Mouse (Mus musculus) right cerebral cortex, adult 18-20 months (tissue): ENCODE data around the gene Mettl2.

Experiments used
- DNase-seq: peaks from one replicate; pipeline ENCODE4 v3.0.0; 2022; ENCODE audit warnings: mixed read lengths

Mettl2 gene

DNA sequence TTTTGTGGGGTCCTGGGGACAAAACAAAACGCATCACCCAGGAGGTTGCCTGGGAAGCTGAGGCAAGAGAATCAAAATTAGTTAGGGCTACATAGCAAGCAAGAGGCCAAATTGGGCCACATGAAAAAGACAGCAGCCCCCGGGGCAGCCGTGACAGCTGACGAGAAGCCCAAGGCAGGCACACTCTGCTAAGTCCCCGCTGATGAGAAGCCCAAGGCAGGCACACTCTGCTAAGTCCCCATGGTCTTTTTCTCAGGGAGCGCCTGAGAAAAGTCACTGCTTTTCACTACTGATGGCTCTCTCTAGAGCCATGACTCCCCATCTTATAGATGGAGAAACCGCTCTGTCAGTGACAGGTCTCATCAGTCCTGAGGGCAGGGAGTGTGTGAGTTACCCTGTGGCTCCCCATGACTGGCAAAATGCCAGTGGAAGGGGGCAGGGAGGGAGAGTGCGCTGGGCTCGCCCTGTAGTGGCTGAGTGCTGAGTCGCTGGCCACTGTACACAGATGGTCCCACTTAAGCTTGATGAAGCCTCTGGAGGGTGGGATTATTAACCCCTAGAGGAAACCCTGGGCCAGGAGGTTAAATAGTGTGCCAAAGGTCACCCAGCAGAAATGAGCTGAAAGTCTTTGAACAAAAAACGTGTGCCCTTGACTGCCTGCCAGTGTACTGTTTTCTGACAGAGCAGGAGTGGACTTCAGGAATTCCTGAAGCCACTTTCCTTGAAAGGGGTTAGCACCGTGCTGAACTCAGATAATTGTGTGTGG, 27.0 kb downstream of the Mettl2 start:
- no peak for DNase-seq

GRCm38 (mm10) chr11:105155915-105156314, 29.7 kb downstream of the Mettl2 start:
- DNase-seq: no peak

DNA sequence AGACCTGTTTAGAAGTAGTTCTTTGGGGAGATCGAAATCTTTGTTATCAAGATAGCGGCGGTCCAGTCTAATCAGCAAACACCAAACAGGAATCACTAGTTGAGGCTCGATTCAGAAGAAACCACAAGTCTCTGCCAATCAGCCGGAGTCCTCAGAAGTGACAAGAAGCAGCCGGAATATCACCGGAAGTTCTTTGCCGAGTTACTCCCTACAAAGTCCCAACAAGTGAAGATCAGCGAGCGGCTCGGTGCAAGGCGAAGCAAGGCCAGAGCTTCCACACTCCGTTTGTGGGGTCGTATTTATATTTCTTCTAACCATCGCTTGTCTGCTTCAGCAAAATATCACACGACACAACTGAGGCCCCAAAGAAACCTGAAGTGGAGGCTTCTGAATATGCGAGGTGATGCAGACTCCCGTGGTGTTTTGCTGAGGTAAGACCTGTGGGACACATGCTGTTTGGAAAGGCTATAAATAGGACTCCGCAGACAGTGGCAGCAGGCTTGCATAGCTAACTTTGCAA, 30.6 kb downstream of the Mettl2 start:
- no peak for DNase-seq

DNA sequence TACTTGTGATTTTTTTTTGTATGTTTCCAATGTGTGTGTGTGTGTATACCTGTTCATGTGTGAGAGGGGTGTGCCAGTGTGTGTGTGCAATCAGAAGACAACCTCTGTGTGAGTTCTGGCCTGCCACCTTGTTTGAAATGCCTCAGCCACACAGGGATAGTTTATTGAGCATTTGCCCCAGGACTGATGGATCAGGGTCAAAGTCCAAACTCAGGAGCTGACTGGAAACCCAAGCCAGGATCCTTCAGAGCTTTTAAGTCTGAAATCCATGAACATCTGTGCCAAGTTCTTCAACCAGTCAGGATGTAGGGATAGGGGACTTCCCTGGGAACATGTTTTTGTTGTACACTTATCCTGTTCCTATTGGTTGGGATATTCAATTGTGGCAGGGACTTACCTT, 31.8 kb downstream of the Mettl2 start:
- DNase-seq: no peak

DNA sequence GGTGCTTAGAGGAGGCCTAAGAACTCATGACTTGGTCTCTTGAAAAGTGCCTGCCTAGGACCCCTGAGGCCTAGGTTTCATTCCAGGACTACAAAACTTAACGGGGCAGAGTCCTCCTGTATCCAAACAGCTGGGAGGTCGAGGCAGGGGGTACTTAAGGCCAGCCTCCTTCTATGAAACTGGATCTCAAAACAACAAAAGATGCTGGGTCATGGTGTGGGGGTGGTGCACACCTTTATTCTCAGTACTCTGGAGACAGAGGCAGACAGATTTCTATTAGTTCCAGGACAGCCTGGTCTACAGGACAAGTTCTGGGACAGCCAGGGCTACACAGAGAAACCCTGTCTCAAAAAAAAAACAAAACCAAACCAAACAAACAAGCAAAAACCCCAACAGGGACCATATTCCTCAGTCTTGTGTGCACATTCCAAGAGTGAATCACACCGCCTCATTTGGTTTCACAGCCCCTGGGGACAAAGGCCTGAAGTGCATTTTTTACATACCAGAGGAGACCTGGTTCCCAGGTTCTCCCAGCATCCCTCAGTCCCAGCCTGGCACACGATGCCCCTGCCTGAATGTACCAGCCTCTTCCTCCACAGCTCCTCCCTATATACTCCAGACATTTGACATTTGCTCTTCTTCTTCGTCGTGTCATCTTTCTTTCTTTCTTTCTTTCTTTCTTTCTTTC, 33.6 kb downstream of the Mettl2 start:
- DNase-seq: no peak

DNA sequence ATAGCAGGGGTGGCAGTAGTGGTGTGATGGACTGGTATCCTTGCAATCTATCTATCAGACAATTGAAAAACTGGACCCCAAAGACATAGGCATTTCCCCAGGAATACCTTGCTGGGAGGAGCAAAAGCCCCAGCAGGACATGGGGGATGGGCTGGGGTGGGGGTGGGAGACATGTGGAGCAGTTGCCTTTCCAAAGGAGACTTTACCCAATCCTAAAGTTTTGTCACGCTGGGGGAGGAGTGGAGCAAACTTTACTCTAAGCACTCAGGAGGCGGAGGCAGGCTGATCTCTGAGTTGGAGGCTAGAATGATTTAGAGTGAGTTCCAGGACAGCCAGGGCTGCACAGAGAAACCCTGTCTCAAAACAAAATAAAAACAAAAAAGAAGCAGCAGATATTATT, 35.2 kb downstream of the Mettl2 start:
- DNase-seq: no peak

DNA sequence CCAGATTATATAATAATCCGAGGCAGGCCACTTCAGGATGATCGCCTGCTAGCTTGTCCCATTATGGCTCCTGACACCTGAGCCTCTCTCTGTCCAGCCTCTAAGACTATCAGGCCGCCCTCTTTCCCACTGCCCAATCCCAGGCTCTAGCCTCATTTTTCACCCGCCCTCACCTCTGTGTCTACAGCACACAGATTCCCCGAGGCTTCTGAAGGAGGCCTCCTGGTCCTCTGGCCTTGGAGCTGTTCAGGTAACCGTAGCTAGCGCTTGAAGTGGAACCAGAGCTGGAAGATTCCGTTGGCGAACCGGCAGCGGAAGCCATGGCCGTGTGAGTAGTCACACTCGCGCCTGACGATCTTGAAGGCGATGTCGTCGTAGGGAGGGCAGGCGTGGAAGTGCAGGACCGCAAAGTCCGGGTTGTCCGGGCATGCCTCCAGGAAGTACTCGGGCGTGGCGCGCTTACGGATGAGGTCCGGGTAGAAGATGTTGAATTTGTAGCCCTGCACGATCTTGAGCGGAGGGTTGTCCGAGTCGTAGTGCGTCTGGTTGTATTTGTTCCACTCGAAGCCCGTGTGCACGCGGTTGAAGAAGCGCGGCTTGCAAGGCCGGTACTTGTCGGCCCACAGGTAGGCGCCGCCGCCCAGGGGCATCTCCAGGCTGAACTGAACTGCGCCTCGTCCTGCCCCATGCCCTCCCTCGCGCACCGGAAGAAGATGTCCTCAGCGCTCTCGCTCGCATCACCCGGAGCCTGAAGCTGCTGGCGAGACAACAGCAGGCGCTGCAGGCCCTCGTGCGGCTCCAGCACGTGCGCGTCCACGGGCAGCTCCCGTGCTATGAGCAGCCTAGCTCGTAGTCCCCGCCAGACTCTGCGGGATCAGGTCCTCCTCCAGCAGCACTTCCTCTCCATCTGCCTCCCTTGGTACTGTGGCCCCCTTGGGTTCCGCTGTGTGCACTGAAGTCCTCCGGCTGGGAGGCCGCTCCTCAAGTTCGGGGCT, 38.6 kb downstream of the Mettl2 start:
- DNase-seq: no peak

DNA sequence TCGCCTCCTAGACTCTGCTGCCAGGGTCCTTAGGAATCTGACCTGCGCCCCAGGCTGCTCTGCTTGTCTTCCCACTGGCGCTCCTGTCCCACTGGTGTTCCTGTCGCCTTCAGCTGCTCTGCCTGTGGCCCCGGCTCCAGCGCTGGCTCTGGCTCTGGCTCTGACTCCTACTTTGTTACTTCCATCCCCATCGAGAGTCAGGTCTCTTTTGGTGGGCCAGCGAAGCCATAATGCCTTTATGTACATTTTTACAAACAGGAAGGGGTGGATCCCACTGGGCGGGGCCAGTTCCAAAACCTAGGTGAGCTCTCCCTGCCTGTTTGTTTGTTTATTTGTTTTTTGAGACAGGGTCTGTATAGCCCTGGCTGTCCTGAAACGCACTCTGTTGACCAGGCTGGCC, 40.6 kb downstream of the Mettl2 start:
- no peak for DNase-seq

- no peak for DNase-seq
Measured at GRCm38 (mm10) chr11:105178516-105178915, 52.3 kb downstream of the Mettl2 start, which contains the start of gene Tlk2. Tlk2 (plus strand) TSS chr11:105178807.

DNA sequence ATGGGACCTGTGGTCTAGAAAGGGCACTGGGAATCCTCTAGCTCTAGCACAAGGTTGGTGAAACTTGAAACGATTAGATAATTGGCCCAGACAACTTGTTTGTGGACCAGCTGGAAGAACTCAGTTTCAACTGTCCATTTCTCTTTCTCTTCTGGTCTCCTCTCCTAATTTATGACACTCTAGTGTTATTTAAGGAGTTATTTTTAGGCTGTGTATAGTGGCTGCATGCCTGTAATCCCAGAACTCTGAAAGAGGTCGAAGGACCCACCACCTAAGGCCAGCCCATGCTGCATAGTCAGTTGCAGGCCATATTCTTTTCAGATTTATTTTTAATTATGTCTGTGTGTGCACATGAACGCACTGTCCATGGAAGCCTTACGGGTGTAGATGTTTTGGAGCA, 53.3 kb downstream of the Mettl2 start:
- no peak for DNase-seq

DNA sequence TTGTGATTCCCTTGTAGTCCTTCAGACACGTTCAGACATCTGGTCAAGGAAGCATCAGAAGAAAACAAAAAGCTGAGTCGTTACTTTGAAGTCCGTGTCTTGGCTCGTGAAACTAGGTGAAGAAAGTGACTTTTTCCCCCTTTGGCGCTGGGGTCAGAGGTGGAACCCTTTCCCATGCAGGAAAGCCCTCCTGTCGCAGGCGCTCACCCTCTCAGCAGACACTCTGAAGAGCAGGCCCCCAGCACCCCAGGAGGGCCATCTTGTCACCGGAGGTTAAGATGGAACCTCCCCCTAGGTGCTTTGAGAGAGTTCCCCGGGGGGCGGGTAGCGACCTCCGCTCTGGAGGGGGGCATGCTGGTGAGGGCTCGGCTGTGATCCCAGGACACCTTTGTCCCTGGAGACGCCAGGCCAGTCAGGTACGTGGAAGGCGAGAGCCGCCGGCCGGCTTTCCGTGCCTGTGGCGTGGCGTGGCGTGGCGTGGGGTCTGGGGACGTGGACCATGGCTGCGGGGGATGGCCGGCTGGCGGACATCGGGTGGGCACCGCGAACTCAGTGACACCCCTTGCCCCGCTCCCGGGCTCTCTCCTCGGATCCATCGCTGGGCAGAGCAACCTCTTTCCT, 54.4 kb downstream of the Mettl2 start:
- peak; percentile 21 for DNase-seq

GRCm38 (mm10) chr11:105181126-105181637, 55.0 kb downstream of the Mettl2 start:
- peak; percentile 85 for DNase-seq

DNA sequence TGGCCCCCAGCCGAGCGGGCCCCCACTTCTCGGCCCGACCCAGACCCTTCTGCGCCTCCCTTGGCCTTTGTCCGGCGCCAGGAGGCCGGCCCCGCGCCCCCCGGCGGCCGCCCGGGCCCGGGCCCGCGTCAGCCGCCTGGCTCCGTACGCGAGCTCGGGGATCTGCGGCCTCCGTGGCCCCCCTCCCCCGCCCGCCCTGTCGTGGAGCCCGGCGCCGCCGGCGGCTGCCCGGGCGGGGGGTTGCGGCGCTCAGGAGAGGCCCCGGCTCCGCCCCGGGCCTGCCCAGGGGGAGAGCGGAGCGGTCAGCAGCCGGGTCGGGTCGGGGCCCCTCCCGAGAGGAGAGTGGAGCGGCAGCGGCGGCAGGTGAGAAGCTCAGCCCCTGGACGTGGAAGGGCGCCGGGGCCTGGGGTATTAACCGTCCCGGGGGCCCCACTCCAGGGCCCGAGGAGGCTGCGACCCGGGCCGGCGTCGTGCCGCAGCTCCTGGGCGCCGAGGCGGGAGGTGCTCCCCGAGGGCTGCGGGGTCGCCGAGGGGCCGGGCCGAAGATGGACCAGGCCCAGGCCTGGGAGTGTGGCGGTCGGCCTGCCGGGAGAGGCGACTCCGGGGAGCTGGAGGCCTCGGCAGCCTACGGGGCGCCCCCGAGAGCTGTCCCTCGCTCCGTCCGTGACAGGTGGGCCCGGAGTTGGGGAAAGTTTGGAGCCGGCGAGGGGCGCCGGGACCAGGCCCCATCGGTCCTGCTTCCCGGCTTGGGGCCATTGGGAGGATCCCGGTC, 55.6 kb downstream of the Mettl2 start:
- peak; percentile 41 for DNase-seq

DNA sequence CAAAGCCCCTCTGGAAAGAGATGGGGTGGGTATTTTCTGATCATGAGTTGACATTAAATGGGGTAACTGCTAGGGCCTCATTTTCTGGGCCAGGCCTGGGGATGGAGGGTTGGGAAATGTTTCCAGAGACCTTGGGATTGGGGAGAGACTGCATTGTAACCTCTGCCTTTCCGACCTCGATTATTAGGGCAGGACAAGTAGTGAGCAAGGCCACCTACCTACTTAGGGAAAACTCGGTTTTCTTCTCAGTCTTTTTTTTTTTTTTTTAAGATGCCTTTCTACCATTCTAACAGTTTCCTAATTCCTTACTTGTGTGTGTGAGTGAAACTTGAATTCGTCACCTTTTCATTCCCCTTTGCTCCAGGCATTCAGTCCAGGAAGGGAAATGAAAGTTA, 56.2 kb downstream of the Mettl2 start:
- no peak for DNase-seq

- DNase-seq: no peak
Measured at GRCm38 (mm10) chr11:105184678-105185077, 58.5 kb downstream of the Mettl2 start.
